Mouse (Mus musculus): ENCODE results near the gene Ak3. TPM values are rescaled to one million over a fixed set of nuclear protein-coding genes. Genes with fewer than 3 reads are reported as not detected.

Ak3 gene
- polyA plus RNA-seq, 1 experiment from 2014 or later, result 68.9 TPM

GRCm38 (mm10) chr19:29046961-29047333 lies 814 bp downstream of the Ak3 start:
- Histone ChIP-seq H3K9ac (replicated peaks; ENCODE audit: low read depth, low read length) (peak overlapping the region; percentile 90), H3K36me3 (ENCODE audit: control insufficient read depth, insufficient read depth) (no peaks in the 10 kb centered on the region), H3K4me3 (replicated peaks; ENCODE audit: low read length) (peak overlapping the region; percentile 90), H3K27me3 (replicated peaks; ENCODE audit: control insufficient read depth, insufficient read depth, low read length) (no peaks in the 10 kb centered on the region), H3K4me1 (replicated peaks; ENCODE audit: control insufficient read depth, insufficient read depth, low read length) (peaks cover 12% of the 10 kb centered on the region), H3K4me2 (ENCODE audit: low read length) (peak overlapping the region; percentile 69), H3K27ac (ENCODE audit: low read length) (peak overlapping the region; percentile 65), H3K9me3 (ENCODE audit: control insufficient read depth, low read length) (no peaks in the 10 kb centered on the region)
- ATAC-seq, result no peak
- 30% methylated on average over 4 of the region's 4 CpGs for WGBS

GRCm38 (mm10) chr19:29045956-29046650 lies 1.7 kb downstream of the Ak3 start:
- peak overlapping the region; percentile 90 for H3K4me3 ChIP-seq (replicated peaks; ENCODE audit: low read length)
- peak overlapping the region; percentile 69 for H3K4me2 ChIP-seq (ENCODE audit: low read length)
- 32% methylated on average over 15 of the region's 15 CpGs for WGBS
- 0 out of 2 replicates have a peak overlapping the region, but pooled peaks have one; percentile 19 for H3K9ac ChIP-seq (replicated peaks; ENCODE audit: low read depth, low read length)
- no peaks in the 10 kb centered on the region for H3K27me3 ChIP-seq (replicated peaks; ENCODE audit: control insufficient read depth, insufficient read depth, low read length)
- H3K9me3 ChIP-seq (ENCODE audit: control insufficient read depth, low read length), result no peaks in the 10 kb centered on the region
- H3K36me3 ChIP-seq (ENCODE audit: control insufficient read depth, insufficient read depth), result no peaks in the 10 kb centered on the region
- ATAC-seq, result no peak
- H3K4me1 ChIP-seq (replicated peaks; ENCODE audit: control insufficient read depth, insufficient read depth, low read length), result peaks cover 12% of the 10 kb centered on the region
- no peak overlapping the region for H3K27ac ChIP-seq (ENCODE audit: low read length)

- Histone ChIP-seq H3K36me3 (ENCODE audit: control insufficient read depth, insufficient read depth) (no peaks in the 10 kb centered on the region), H3K27me3 (replicated peaks; ENCODE audit: control insufficient read depth, insufficient read depth, low read length) (no peaks in the 10 kb centered on the region), H3K4me3 (replicated peaks; ENCODE audit: low read length) (no peak overlapping the region), H3K9ac (replicated peaks; ENCODE audit: low read depth, low read length) (no peak overlapping the region), H3K9me3 (ENCODE audit: control insufficient read depth, low read length) (no peaks in the 10 kb centered on the region), H3K4me2 (ENCODE audit: low read length) (peak overlapping the region; percentile 17), H3K27ac (ENCODE audit: low read length) (no peak overlapping the region), H3K4me1 (replicated peaks; ENCODE audit: control insufficient read depth, insufficient read depth, low read length) (peaks cover 12% of the 10 kb centered on the region)
- no peak for ATAC-seq
- whole genome bisulfite sequencing, result 62% methylated on average over 4 of the region's 4 CpGs
These were observed 2.4 kb downstream of the Ak3 start for GRCm38 (mm10) chr19:29045369-29045768.

- H3K4me1 ChIP-seq (replicated peaks; ENCODE audit: control insufficient read depth, insufficient read depth, low read length), result peaks cover 12% of the 10 kb centered on the region
- no peaks in the 10 kb centered on the region for H3K36me3 ChIP-seq (ENCODE audit: control insufficient read depth, insufficient read depth)
- H3K4me3 ChIP-seq (replicated peaks; ENCODE audit: low read length), result no peak overlapping the region
- no peak overlapping the region for H3K9ac ChIP-seq (replicated peaks; ENCODE audit: low read depth, low read length)
- no peak for ATAC-seq
- no peaks in the 10 kb centered on the region for H3K9me3 ChIP-seq (ENCODE audit: control insufficient read depth, low read length)
- H3K27ac ChIP-seq (ENCODE audit: low read length), result no peak overlapping the region
- no peaks in the 10 kb centered on the region for H3K27me3 ChIP-seq (replicated peaks; ENCODE audit: control insufficient read depth, insufficient read depth, low read length)
- WGBS, result 11% methylated on average over 9 of the region's 9 CpGs
- H3K4me2 ChIP-seq (ENCODE audit: low read length), result peak overlapping the region; percentile 16; the same call in 1 of the 2 replicates
These were observed 3.4 kb downstream of the Ak3 start for GRCm38 (mm10) chr19:29044353-29044768.

- WGBS, result 90% methylated on average over 9 of the region's 9 CpGs
- Histone ChIP-seq H3K9ac (replicated peaks; ENCODE audit: low read depth, low read length) (no peak overlapping the region), H3K9me3 (ENCODE audit: control insufficient read depth, low read length) (no peaks in the 10 kb centered on the region), H3K27ac (ENCODE audit: low read length) (no peak overlapping the region), H3K36me3 (ENCODE audit: control insufficient read depth, insufficient read depth) (no peaks in the 10 kb centered on the region), H3K27me3 (replicated peaks; ENCODE audit: control insufficient read depth, insufficient read depth, low read length) (no peaks in the 10 kb centered on the region), H3K4me3 (replicated peaks; ENCODE audit: low read length) (no peak overlapping the region), H3K4me1 (replicated peaks; ENCODE audit: control insufficient read depth, insufficient read depth, low read length) (peaks cover 12% of the 10 kb centered on the region), H3K4me2 (ENCODE audit: low read length) (no peak overlapping the region)
- no peak for ATAC-seq
These were observed 5.1 kb downstream of the Ak3 start for GRCm38 (mm10) chr19:29042647-29043046.

GRCm38 (mm10) chr19:29042143-29042542 lies 5.6 kb downstream of the Ak3 start:
- H3K4me2 ChIP-seq (ENCODE audit: low read length), result no peak overlapping the region
- no peak overlapping the region for H3K27ac ChIP-seq (ENCODE audit: low read length)
- no peaks in the 10 kb centered on the region for H3K27me3 ChIP-seq (replicated peaks; ENCODE audit: control insufficient read depth, insufficient read depth, low read length)
- peaks cover 12% of the 10 kb centered on the region for H3K4me1 ChIP-seq (replicated peaks; ENCODE audit: control insufficient read depth, insufficient read depth, low read length)
- ATAC-seq, result no peak
- WGBS, result 87% methylated on average over 6 of the region's 6 CpGs
- H3K4me3 ChIP-seq (replicated peaks; ENCODE audit: low read length), result no peak overlapping the region
- no peaks in the 10 kb centered on the region for H3K36me3 ChIP-seq (ENCODE audit: control insufficient read depth, insufficient read depth)
- H3K9ac ChIP-seq (replicated peaks; ENCODE audit: low read depth, low read length), result no peak overlapping the region
- no peaks in the 10 kb centered on the region for H3K9me3 ChIP-seq (ENCODE audit: control insufficient read depth, low read length)

GRCm38 (mm10) chr19:29040206-29040605 lies 7.6 kb downstream of the Ak3 start:
- WGBS, result 96% methylated on average over 4 of the region's 4 CpGs

GRCm38 (mm10) chr19:29039334-29039733 lies 8.4 kb downstream of the Ak3 start:
- Histone ChIP-seq H3K4me2 (ENCODE audit: low read length) (no peak overlapping the region), H3K27ac (ENCODE audit: low read length) (no peak overlapping the region), H3K4me1 (replicated peaks; ENCODE audit: control insufficient read depth, insufficient read depth, low read length) (peaks cover 4% of the 10 kb centered on the region), H3K4me3 (replicated peaks; ENCODE audit: low read length) (no peak overlapping the region), H3K9me3 (ENCODE audit: control insufficient read depth, low read length) (no peaks in the 10 kb centered on the region), H3K27me3 (replicated peaks; ENCODE audit: control insufficient read depth, insufficient read depth, low read length) (no peaks in the 10 kb centered on the region), H3K36me3 (ENCODE audit: control insufficient read depth, insufficient read depth) (0 out of 2 replicates have a peak, but pooled peaks cover 2% of the 10 kb centered on the region), H3K9ac (replicated peaks; ENCODE audit: low read depth, low read length) (no peak overlapping the region)
- ATAC-seq, result no peak

More at GRCm38 (mm10) chr19:29040206-29040605, 7.6 kb downstream of the Ak3 start:
- H3K9me3 ChIP-seq (ENCODE audit: control insufficient read depth, low read length), result no peaks in the 10 kb centered on the region
- no peak overlapping the region for H3K4me3 ChIP-seq (replicated peaks; ENCODE audit: low read length)
- no peak overlapping the region for H3K27ac ChIP-seq (ENCODE audit: low read length)
- no peak overlapping the region for H3K9ac ChIP-seq (replicated peaks; ENCODE audit: low read depth, low read length)
- no peak overlapping the region for H3K4me2 ChIP-seq (ENCODE audit: low read length)
- no peaks in the 10 kb centered on the region for H3K27me3 ChIP-seq (replicated peaks; ENCODE audit: control insufficient read depth, insufficient read depth, low read length)
- 0 out of 2 replicates have a peak, but pooled peaks cover 2% of the 10 kb centered on the region for H3K36me3 ChIP-seq (ENCODE audit: control insufficient read depth, insufficient read depth)
- peaks cover 6% of the 10 kb centered on the region for H3K4me1 ChIP-seq (replicated peaks; ENCODE audit: control insufficient read depth, insufficient read depth, low read length)
- ATAC-seq, result no peak

GRCm38 (mm10) chr19:29037541-29037940 lies 10.2 kb downstream of the Ak3 start:
- H3K4me3 ChIP-seq (replicated peaks; ENCODE audit: low read length), result no peak overlapping the region
- H3K4me2 ChIP-seq (ENCODE audit: low read length), result no peak overlapping the region
- H3K9ac ChIP-seq (replicated peaks; ENCODE audit: low read depth, low read length), result no peak overlapping the region
- H3K36me3 ChIP-seq (ENCODE audit: control insufficient read depth, insufficient read depth), result 0 out of 2 replicates have a peak, but pooled peaks cover 2% of the 10 kb centered on the region
- ATAC-seq, result no peak
- no peak overlapping the region for H3K27ac ChIP-seq (ENCODE audit: low read length)
- H3K27me3 ChIP-seq (replicated peaks; ENCODE audit: control insufficient read depth, insufficient read depth, low read length), result no peaks in the 10 kb centered on the region
- no peaks in the 10 kb centered on the region for H3K9me3 ChIP-seq (ENCODE audit: control insufficient read depth, low read length)
- H3K4me1 ChIP-seq (replicated peaks; ENCODE audit: control insufficient read depth, insufficient read depth, low read length), result no peaks in the 10 kb centered on the region
- WGBS, result 86% methylated on average over 10 of the region's 10 CpGs

All from forebrain, embryonic 16.5 days (tissue).